Mouse (Mus musculus) limb, embryonic 11.5 days (tissue): ENCODE measurements around the gene Olfr884. TPM values are rescaled to one million over a fixed set of nuclear protein-coding genes. Genes with fewer than 3 reads are reported as not detected.

Experiments used
- ATAC-seq: fragments of 200-750 bp; cut with Nextera tagmentation; 2 replicates; pipeline ENCODE4 v1.8.0; 2017; ENCODE audit warnings: low read depth; ENCODE audit not compliant: insufficient number of reproducible peaks, low FRiP score, low TSS enrichment
- DNase-seq: peaks from one replicate; pipeline ENCODE4 v3.0.0-alpha.2; 2015; ENCODE audit warnings: low spot score
- H3K27ac ChIP-seq: fragments of 300-500 bp; sonication (generic); replicated peaks from 2 replicates; pipeline ENCODE4 v1.5.1; 2014; ENCODE audit warnings: low read depth, mild to moderate bottlenecking, low read length
- H3K27me3 ChIP-seq: fragments of 300-500 bp; sonication (generic); 2 replicates; pipeline ENCODE4 v1.6.1; 2014; ENCODE audit warnings: mild to moderate bottlenecking, low read length, mixed read lengths; ENCODE audit not compliant: control insufficient read depth, insufficient read depth
- H3K36me3 ChIP-seq: fragments of 300-500 bp; sonication (generic); 2 replicates; pipeline ENCODE4 v1.6.1; 2014; ENCODE audit warnings: mild to moderate bottlenecking, low read length, moderate library complexity, mixed read lengths; ENCODE audit not compliant: control insufficient read depth, insufficient read depth
- H3K4me1 ChIP-seq: fragments of 300-500 bp; sonication (generic); 2 replicates; pipeline ENCODE4 v1.6.1; 2014; ENCODE audit warnings: low read length, mixed read lengths; ENCODE audit not compliant: control insufficient read depth, insufficient read depth
- H3K4me2 ChIP-seq: fragments of 300-500 bp; sonication (generic); 2 replicates; pipeline ENCODE4 v1.6.1; 2014; ENCODE audit warnings: low read depth, mild to moderate bottlenecking, moderate library complexity; ENCODE audit not compliant: severe bottlenecking
- H3K4me3 ChIP-seq: fragments of 300-500 bp; sonication (generic); 2 replicates; pipeline ENCODE4 v1.5.1; 2014; ENCODE audit warnings: low read depth, low read length
- H3K9ac ChIP-seq: fragments of 300-500 bp; sonication (generic); 2 replicates; pipeline ENCODE4 v1.6.1; 2014; ENCODE audit warnings: mild to moderate bottlenecking, low read length
- H3K9me3 ChIP-seq: fragments of 300-500 bp; sonication (generic); 2 replicates; pipeline ENCODE4 v1.6.1; 2016; ENCODE audit warnings: low read length; ENCODE audit not compliant: control insufficient read depth
- WGBS: fragments of 180-500 bp; shearing (Covaris S2); extraction: QIAGEN DNeasy Blood & Tissue Kit; methylation state at CpG from one replicate; pipeline ENCODE4 v1.1.7; 2014; 5-methylcytosine and 5-hydroxymethylcytosine counted together
- polyA plus RNA-seq: library from polyadenylated mRNA; unstranded; fragments of >200 nt; fragmentation: Nextera tagmentation; extraction: Ambion mirVana; gene quantifications from 2 replicates; pipeline ENCODE4 v1.2.1, GENCODE M21; 2014

The Olfr884 gene
- not detected in 2 replicates for polyA plus RNA-seq

GRCm38 (mm10) chr9:38046255-38046654 lies at the start of gene Olfr884:
Olfr884 (plus strand) TSS chr9:38046555.
- H3K4me1 ChIP-seq = no peaks in the 10 kb centered on the region
- DNase-seq (no peak), ATAC-seq (no peak)
- H3K4me2 ChIP-seq = no peak within 1 kb of the TSS
- H3K4me3 ChIP-seq = no peak within 1 kb of the TSS
- no peaks in the 10 kb centered on the region for H3K9me3 ChIP-seq
- no peak within 1 kb of the TSS for H3K9ac ChIP-seq
- H3K27ac ChIP-seq = no peak within 1 kb of the TSS
- H3K27me3 ChIP-seq = no peaks in the 10 kb centered on the region
- H3K36me3 ChIP-seq = no peaks in the 10 kb centered on the region
- 79% methylated on average over 1 of the region's 1 CpGs for WGBS

- Histone ChIP-seq H3K4me2 (no peak overlapping the region), H3K27me3 (no peaks in the 10 kb centered on the region), H3K4me3 (no peak overlapping the region), H3K27ac (no peak overlapping the region), H3K4me1 (no peaks in the 10 kb centered on the region), H3K9me3 (no peaks in the 10 kb centered on the region), H3K9ac (no peak overlapping the region), H3K36me3 (no peaks in the 10 kb centered on the region)
- 53% methylated on average over 2 of the region's 2 CpGs for WGBS
- DNase-seq = no peak
- no peak for ATAC-seq
Observed at GRCm38 (mm10) chr9:37998581-37999204, 47.7 kb upstream of the Olfr884 start.

GRCm38 (mm10) chr9:38000021-38000420 lies 46.3 kb upstream of the Olfr884 start:
- H3K4me2 ChIP-seq = no peak overlapping the region
- H3K27me3 ChIP-seq = no peaks in the 10 kb centered on the region
- DNase-seq = no peak
- H3K36me3 ChIP-seq = no peaks in the 10 kb centered on the region
- no peak overlapping the region for H3K9ac ChIP-seq
- H3K4me1 ChIP-seq = no peaks in the 10 kb centered on the region
- H3K27ac ChIP-seq = no peak overlapping the region
- H3K4me3 ChIP-seq = no peak overlapping the region
- no peaks in the 10 kb centered on the region for H3K9me3 ChIP-seq
- ATAC-seq = no peak
- 88% methylated on average over 1 of the region's 1 CpGs for WGBS

- 84% methylated on average over 1 of the region's 1 CpGs for WGBS
- no peak within 1 kb of the TSS for H3K27ac ChIP-seq
- DNase-seq (no peak), ATAC-seq (no peak)
- H3K4me2 ChIP-seq = no peak within 1 kb of the TSS
- no peaks in the 10 kb centered on the region for H3K9me3 ChIP-seq
- H3K4me1 ChIP-seq = no peaks in the 10 kb centered on the region
- H3K27me3 ChIP-seq = no peaks in the 10 kb centered on the region
- H3K4me3 ChIP-seq = no peak within 1 kb of the TSS
- H3K36me3 ChIP-seq = no peaks in the 10 kb centered on the region
- H3K9ac ChIP-seq = no peak within 1 kb of the TSS
Observed at GRCm38 (mm10) chr9:38025508-38025907, 20.8 kb upstream of the Olfr884 start, which contains the start of gene Olfr883. Olfr883 (plus strand) TSS chr9:38025808.

- no peak within 1 kb of the TSS for H3K9ac ChIP-seq
- H3K4me3 ChIP-seq = no peak within 1 kb of the TSS
- H3K9me3 ChIP-seq = no peaks in the 10 kb centered on the region
- H3K27ac ChIP-seq = no peak within 1 kb of the TSS
- H3K4me2 ChIP-seq = no peak within 1 kb of the TSS
- 95% methylated on average over 3 of the region's 3 CpGs for WGBS
- DNase-seq = no peak
- no peaks in the 10 kb centered on the region for H3K27me3 ChIP-seq
- H3K36me3 ChIP-seq = no peaks in the 10 kb centered on the region
- H3K4me1 ChIP-seq = no peaks in the 10 kb centered on the region
- no peak for ATAC-seq
Observed at GRCm38 (mm10) chr9:38061022-38061421, 14.7 kb downstream of the Olfr884 start, which contains the start of gene Olfr885. Olfr885 (plus strand) TSS chr9:38061322.

GRCm38 (mm10) chr9:38083772-38084171 lies 37.4 kb downstream of the Olfr884 start, which contains the start of gene Olfr887:
Olfr887 (plus strand) TSS chr9:38084072.
- Histone ChIP-seq H3K9me3 (no peaks in the 10 kb centered on the region), H3K4me3 (no peak within 1 kb of the TSS), H3K27me3 (no peaks in the 10 kb centered on the region), H3K4me1 (no peaks in the 10 kb centered on the region), H3K9ac (no peak within 1 kb of the TSS), H3K27ac (no peak within 1 kb of the TSS), H3K4me2 (no peak within 1 kb of the TSS), H3K36me3 (no peaks in the 10 kb centered on the region)
- WGBS = 80% methylated on average over 1 of the region's 1 CpGs
- ATAC-seq = no peak
- no peak for DNase-seq

Other genes with a start within 250 kb of the Olfr884 start
- gene Olfr876, start 243.5 kb upstream of the Olfr884 start, polyA plus RNA-seq = not detected in 2 replicates
- not detected in 2 replicates for gene Olfr877, start 192.3 kb upstream of the Olfr884 start, polyA plus RNA-seq
- not detected in 2 replicates for gene Olfr145, start 149.8 kb upstream of the Olfr884 start, polyA plus RNA-seq
- not detected in 2 replicates for gene Olfr878, start 128.7 kb upstream of the Olfr884 start, polyA plus RNA-seq
- not detected in 2 replicates for gene Olfr881, start 54.7 kb upstream of the Olfr884 start, polyA plus RNA-seq
- not detected in 2 replicates for gene Olfr883, start 20.7 kb upstream of the Olfr884 start, polyA plus RNA-seq
- not detected in 2 replicates for gene Olfr885, start 14.8 kb downstream of the Olfr884 start, polyA plus RNA-seq
- gene Olfr887, start 37.5 kb downstream of the Olfr884 start, polyA plus RNA-seq = not detected in 2 replicates
- not detected in 2 replicates for gene Olfr888, start 61.6 kb downstream of the Olfr884 start, polyA plus RNA-seq
- 0.07 TPM in 2 replicates for gene Olfr889, start 68.6 kb downstream of the Olfr884 start, polyA plus RNA-seq
- gene Olfr890, start 96.0 kb downstream of the Olfr884 start, polyA plus RNA-seq = not detected in 2 replicates
- gene Olfr891, start 134.3 kb downstream of the Olfr884 start, polyA plus RNA-seq = not detected in 2 replicates
- not detected in 2 replicates for gene Olfr893, start 161.8 kb downstream of the Olfr884 start, polyA plus RNA-seq
- not detected in 2 replicates for gene Olfr894, start 171.5 kb downstream of the Olfr884 start, polyA plus RNA-seq
- not detected in 2 replicates for gene Olfr143, start 206.2 kb downstream of the Olfr884 start, polyA plus RNA-seq
- not detected in 2 replicates for gene Olfr895, start 221.3 kb downstream of the Olfr884 start, polyA plus RNA-seq
- gene Olfr896-ps1, start 244.6 kb downstream of the Olfr884 start, polyA plus RNA-seq = not detected in 2 replicates